Mouse (Mus musculus): Measurements from ENCODE around the gene Aspg. TPM values are rescaled to one million over a fixed set of nuclear protein-coding genes. Genes with fewer than 3 reads are reported as not detected.

Aspg gene
- total and polyA plus RNA-seq, 3 experiments = 23.2 to 27.0 (median 24.5) TPM

GRCm38 (mm10) chr12:112150011-112150410 is 43.5 kb downstream of the Aspg start:
- DNase-seq = no peak

DNA sequence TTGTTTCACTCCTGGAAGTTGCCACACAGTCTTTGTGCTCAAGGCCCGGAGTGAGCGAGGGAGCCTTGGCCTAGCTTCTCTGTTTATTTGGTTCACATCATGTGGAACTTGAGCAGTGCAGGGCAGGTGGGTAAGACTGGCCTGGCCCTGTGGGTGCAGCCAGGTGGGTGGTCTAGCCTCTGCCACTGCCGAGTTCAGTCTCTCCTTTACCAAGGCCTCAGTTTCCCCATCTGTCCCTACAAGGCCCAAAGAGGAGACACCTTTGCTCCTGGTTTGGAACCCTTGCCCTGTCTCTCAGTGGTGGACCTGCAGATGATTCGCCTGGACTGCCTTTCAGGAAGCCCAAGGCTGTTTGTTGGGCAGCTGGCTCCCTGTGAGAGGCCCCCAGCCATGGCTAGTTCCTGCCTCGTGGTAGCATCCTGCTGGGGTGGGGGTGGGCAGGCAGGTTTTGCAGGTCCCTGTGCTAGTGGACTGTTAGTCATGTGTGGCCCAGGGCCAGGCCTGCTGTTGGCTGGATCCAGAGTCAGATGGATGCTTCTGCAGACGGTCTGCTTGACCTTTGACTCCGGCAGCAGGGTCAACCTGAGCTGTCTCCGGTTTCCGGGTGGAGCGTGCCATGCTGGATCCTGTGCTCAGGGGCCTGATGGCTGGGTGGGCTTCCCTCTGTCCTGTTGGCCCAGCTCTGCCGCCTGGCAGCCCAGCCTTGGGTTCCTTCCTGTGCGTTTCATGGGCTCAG is 44.9 kb downstream of the Aspg start:
- DNase-seq = peak; percentile 84

- no peak for DNase-seq
Measured at GRCm38 (mm10) chr12:112151980-112152362, 45.5 kb downstream of the Aspg start.

DNA sequence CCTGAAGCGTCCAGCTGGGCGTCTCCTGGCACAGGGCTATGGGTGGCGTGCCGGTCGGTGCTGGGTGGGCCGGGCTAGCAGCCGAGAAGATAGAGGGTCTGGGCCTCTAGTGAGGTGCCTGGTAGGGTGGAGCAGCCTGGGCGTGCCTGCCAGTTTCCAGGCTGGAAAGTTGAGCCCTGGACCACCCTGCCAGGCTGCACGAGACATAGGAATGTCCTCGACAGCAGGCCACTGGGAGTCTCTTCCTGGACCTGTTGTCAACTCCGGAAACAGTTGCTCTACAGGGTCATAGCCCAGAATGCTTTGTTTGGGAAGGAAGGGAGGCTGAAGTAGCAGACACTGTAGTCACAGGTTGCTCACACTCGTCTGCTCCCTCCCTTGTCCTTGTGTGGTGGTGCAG is 47.1 kb downstream of the Aspg start:
- no peak for DNase-seq

GRCm38 (mm10) chr12:112154476-112154875 is 48.0 kb downstream of the Aspg start:
- no peak for DNase-seq

GRCm38 (mm10) chr12:112155218-112156051 is 49.0 kb downstream of the Aspg start:
- DNase-seq = peak; percentile 86

- DNase-seq = no peak
Measured at GRCm38 (mm10) chr12:112156804-112157203, 50.3 kb downstream of the Aspg start.

- no peak for DNase-seq
Measured at GRCm38 (mm10) chr12:112158246-112158645, 51.8 kb downstream of the Aspg start.

GRCm38 (mm10) chr12:112158784-112159183 is 52.3 kb downstream of the Aspg start:
- no peak for DNase-seq

DNA sequence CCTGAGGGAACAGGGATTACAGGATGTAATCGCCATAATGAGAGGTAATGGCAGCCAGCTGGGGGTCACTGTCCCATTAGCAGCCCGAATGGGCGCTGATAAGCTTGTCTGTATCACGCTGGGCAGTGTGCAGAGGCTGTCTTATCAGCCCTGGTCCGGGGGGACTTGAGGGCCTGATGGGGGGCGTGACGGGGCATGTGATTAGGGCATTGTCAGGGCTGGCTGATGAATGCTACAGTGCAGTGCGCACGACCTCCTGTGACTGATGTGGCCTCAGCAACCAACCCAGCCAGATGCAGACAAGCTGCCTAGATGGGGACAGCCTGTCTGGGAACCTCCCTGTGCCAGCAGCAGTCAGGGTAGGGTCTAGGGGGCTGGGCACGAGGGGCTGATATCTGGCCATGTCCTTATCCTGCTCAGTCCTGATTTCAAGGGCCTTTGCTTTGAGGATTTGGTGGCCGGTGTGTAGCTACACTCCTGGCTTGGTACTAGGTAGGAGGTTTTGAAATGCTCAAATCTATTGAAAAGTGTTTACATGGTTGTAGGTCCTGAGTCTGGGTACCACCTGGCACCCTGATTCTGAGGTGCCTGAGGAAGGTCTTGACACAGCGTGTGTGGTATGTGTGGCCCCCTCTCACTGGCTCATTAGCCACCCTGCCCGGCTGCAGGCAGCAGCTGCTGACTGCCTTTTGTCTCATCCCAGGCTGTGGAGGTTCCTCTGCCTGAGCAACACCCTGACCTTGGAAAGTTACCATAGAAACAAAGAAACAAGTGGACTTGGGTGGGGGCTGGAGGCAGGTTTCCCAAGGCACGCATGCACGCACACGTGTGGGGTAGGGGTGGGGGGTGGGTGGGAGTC is 57.7 kb downstream of the Aspg start:
- DNase-seq = no peak

DNA sequence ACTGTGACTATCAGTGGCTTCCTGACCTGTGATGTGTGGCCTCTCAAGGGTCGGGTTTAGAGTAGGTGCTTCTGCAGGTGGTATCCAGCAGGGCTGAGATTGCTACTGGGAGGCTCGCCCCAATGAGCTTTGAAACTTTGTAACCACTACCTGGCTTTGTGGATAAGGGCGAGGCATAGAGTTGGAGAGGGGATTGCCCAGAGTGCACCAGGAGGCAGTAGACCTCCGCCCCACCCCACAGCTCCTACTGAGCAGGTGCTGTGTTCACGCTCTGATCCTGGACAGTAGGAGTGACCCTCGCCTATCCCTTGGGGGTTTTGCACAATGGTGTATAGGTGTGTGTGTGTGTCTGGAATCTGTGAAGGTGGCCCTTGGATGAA is 58.4 kb downstream of the Aspg start:
- no peak for DNase-seq

GRCm38 (mm10) chr12:112169240-112169639 is 62.8 kb downstream of the Aspg start:
- peak; percentile 38 for DNase-seq

- no peak for DNase-seq
Measured at GRCm38 (mm10) chr12:112170671-112171574, 64.4 kb downstream of the Aspg start.

DNA sequence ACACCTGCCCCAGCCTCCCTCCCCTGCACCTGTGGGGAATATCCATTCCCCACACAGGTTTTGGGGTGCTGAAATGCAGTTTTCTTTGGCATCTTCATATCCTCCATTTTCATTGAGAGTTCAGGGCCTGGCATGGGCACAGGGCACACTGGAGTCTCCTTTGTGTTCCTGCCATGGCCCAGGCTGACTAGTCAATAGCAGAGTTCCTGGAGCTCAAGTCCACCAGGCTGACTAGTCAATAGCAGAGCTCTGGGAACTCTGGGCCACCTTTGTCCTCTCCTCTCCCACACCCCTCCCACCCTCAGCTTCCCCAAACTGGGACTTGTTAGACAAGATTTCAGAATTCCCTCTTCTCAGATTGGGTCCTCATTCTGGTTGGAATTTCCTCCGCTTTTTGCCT is 65.2 kb downstream of the Aspg start:
- DNase-seq = no peak

- DNase-seq = no peak
Measured at GRCm38 (mm10) chr12:112172214-112172613, 65.7 kb downstream of the Aspg start.

Small RNA genes lying within 50 kb of the gene (microRNA-seq; reads per million reads assigned to microRNA genes)
- 799 to 1,430 reads per million in 2 experiments for gene Mir203
- gene Mir3073a = 0 reads per million in 2 experiments
- 0 reads per million in 2 experiments for gene Mir3073b

Other genes with a start within 250 kb of the Aspg start
- 10 to 100 TPM; 13.8 to 15.9 TPM for gene Ppp1r13b, start 198.6 kb upstream of the Aspg start, total RNA-seq (2021)
- 5.9 and 6.6 TPM in 2 replicates for gene Ppp1r13b, start 198.6 kb upstream of the Aspg start, polyA plus RNA-seq (2012; rRNA removed)
- gene Atp5mpl, start 139.7 kb upstream of the Aspg start, total RNA-seq (2021) = 100 to 1,000 TPM; 274 to 451 TPM
- 3.2 and 6.1 TPM in 2 replicates for gene Atp5mpl, start 139.7 kb upstream of the Aspg start, polyA plus RNA-seq (2012; rRNA removed)
- gene Tdrd9, start 135.1 kb upstream of the Aspg start, total RNA-seq (2021) = under 1 TPM in 1 of 2 experiments, not detected in 1; 0.07 TPM
- 0.06 TPM in 1 of 2 replicates, not detected in the other for gene Tdrd9, start 135.1 kb upstream of the Aspg start, polyA plus RNA-seq (2012; rRNA removed)
- gene Rd3l, start 125.4 kb upstream of the Aspg start, total RNA-seq (2021) = not detected
- not detected in 2 replicates for gene Rd3l, start 125.4 kb upstream of the Aspg start, polyA plus RNA-seq (2012; rRNA removed)
- gene Kif26a, start 39.5 kb downstream of the Aspg start, total RNA-seq (2021) = 1 to 10 TPM; 6.1 to 9.5 TPM
- 11.8 and 17.0 TPM in 2 replicates for gene Kif26a, start 39.5 kb downstream of the Aspg start, polyA plus RNA-seq (2012; rRNA removed)